Mouse (Mus musculus) heart, embryonic 14.5 days (tissue): Measurements from ENCODE around the gene Gm525. TPM values are rescaled to one million over a fixed set of nuclear protein-coding genes. Genes with fewer than 3 reads are reported as not detected.

Experiments used
- polyA plus RNA-seq: library from polyadenylated mRNA; unstranded; fragments of >200 nt; fragmentation: Nextera tagmentation; extraction: Ambion mirVana; gene quantifications from 2 replicates; pipeline ENCODE4 v1.2.1, GENCODE M21; 2014

Gm525 gene
- polyA plus RNA-seq, 1 experiment from 2014 or later: not detected

Other genes starting within 250 kb of the Gm525 start
- 40.5 and 42.0 TPM in 2 replicates for gene Akap1, start 209.3 kb upstream of the Gm525 start, polyA plus RNA-seq
- 48.0 and 49.9 TPM in 2 replicates for gene Scpep1, start 118.4 kb upstream of the Gm525 start, polyA plus RNA-seq
- not detected in 2 replicates for gene Elobl, start 106.9 kb upstream of the Gm525 start, polyA plus RNA-seq
- gene Coil, start 103.6 kb upstream of the Gm525 start, polyA plus RNA-seq: 6.5 and 6.6 TPM in 2 replicates
- 15.9 and 16.7 TPM in 2 replicates for gene Trim25, start 74.5 kb upstream of the Gm525 start, polyA plus RNA-seq
- gene Dgke, start 7.0 kb upstream of the Gm525 start, polyA plus RNA-seq: 5.7 and 6.7 TPM in 2 replicates
- gene Nog, start 228.5 kb downstream of the Gm525 start, polyA plus RNA-seq: 0.35 and 0.88 TPM in 2 replicates